Mouse (Mus musculus): Measurements from ENCODE around the gene Heatr6.
A peak's percentile ranks its signal among the peaks of the same experiment; 100 is the strongest.

- TF ChIP-seq POLR2A (IDR thresholded peaks at IDR 0.05; ENCODE audit: low read depth, low read length), result no peak; the same call in none of the 2 replicates
- TF ChIP-seq CTCF (conservative IDR thresholded peaks at IDR 0.05 in 1 of 2, IDR thresholded peaks at IDR 0.05 in 1 of 2; ENCODE audit: low read depth in 2 of 2, low read length in 2 of 2), result no peak
- TF ChIP-seq USF1 (IDR thresholded peaks at IDR 0.05; ENCODE audit: low read depth, low read length), result no peak
- peak; percentile 78 for TF ChIP-seq ELF1 (IDR thresholded peaks at IDR 0.05; ENCODE audit: low read depth, low read length)
- no peak for TF ChIP-seq ZC3H11A (IDR thresholded peaks at IDR 0.05; ENCODE audit: low read depth, low read length)
- no peak for TF ChIP-seq PAX5 (IDR thresholded peaks at IDR 0.05; ENCODE audit: low read length)
- TF ChIP-seq MAX (IDR thresholded peaks at IDR 0.05; ENCODE audit: low read length), result peak; percentile 87
- no peak for TF ChIP-seq CHD2 (IDR thresholded peaks at IDR 0.05; ENCODE audit: low read length)
- no peak for TF ChIP-seq E2F4 (IDR thresholded peaks at IDR 0.05; ENCODE audit: insufficient replicate concordance, low read depth, low read length)
- TF ChIP-seq POLR2AphosphoS2 (IDR thresholded peaks at IDR 0.05; ENCODE audit: low read depth, low read length), result no peak
- peak; percentile 61 for TF ChIP-seq JUN (IDR thresholded peaks at IDR 0.05; ENCODE audit: insufficient read depth, low read depth, low read length)
These were observed 35.8 kb downstream of the Heatr6 start for GRCm38 (mm10) chr11:83789259-83789658.
